Mouse (Mus musculus): Measurements from ENCODE around the gene Poldip2.
A peak's percentile ranks its signal among the peaks of the same experiment; 100 is the strongest.
"Not testable (repeated sequence)": the region's sequence is repeated elsewhere in the genome, so short reads cannot be mapped to it uniquely, and the experiment has no call there.

The Poldip2 gene

GRCm38 (mm10) chr11:78501529-78501928 is 10.5 kb upstream of the Poldip2 start:
- no peak for DNase-seq (ENCODE audit: low read depth, low spot score)

GRCm38 (mm10) chr11:78502909-78503650 is 8.9 kb upstream of the Poldip2 start, which contains the start of gene Sebox:
TSS of gene Sebox (plus strand) at chr11:78503447.
- DNase-seq (ENCODE audit: low read depth, low spot score): no peak

GRCm38 (mm10) chr11:78505430-78505829 is 6.6 kb upstream of the Poldip2 start:
- DNase-seq (ENCODE audit: low read depth, low spot score): no peak

- no peak for DNase-seq (ENCODE audit: low read depth, low spot score)
Measured at GRCm38 (mm10) chr11:78509148-78509547, 2.8 kb upstream of the Poldip2 start.

GRCm38 (mm10) chr11:78513106-78513790 is 1.3 kb downstream of the Poldip2 start:
- no peak for DNase-seq (ENCODE audit: low read depth, low spot score)

- no peak for DNase-seq (ENCODE audit: low read depth, low spot score)
Measured at GRCm38 (mm10) chr11:78515549-78516325, 3.7 kb downstream of the Poldip2 start.

GRCm38 (mm10) chr11:78518931-78519330 is 6.9 kb downstream of the Poldip2 start:
- no peak for DNase-seq (ENCODE audit: low read depth, low spot score)

- DNase-seq (ENCODE audit: low read depth, low spot score): no peak
Measured at GRCm38 (mm10) chr11:78521880-78522279, 9.9 kb downstream of the Poldip2 start.

GRCm38 (mm10) chr11:78522481-78522997 is 10.5 kb downstream of the Poldip2 start:
- DNase-seq (ENCODE audit: low read depth, low spot score): no peak

GRCm38 (mm10) chr11:78523241-78523955 is 11.4 kb downstream of the Poldip2 start:
- DNase-seq (ENCODE audit: low read depth, low spot score): no peak

GRCm38 (mm10) chr11:78524838-78525237 is 12.8 kb downstream of the Poldip2 start:
- no peak for DNase-seq (ENCODE audit: low read depth, low spot score)

GRCm38 (mm10) chr11:78528714-78529113 is 16.7 kb downstream of the Poldip2 start:
- DNase-seq (ENCODE audit: low read depth, low spot score): no peak

GRCm38 (mm10) chr11:78530001-78530400 is 18.0 kb downstream of the Poldip2 start:
- no peak for DNase-seq (ENCODE audit: low read depth, low spot score)

- DNase-seq (ENCODE audit: low read depth, low spot score): no peak
Measured at GRCm38 (mm10) chr11:78531046-78531445, 19.1 kb downstream of the Poldip2 start.

- DNase-seq (ENCODE audit: low read depth, low spot score): not testable (repeated sequence)
Measured at GRCm38 (mm10) chr11:78531515-78531914, 19.5 kb downstream of the Poldip2 start.

- DNase-seq (ENCODE audit: low read depth, low spot score): no peak
Measured at GRCm38 (mm10) chr11:78534516-78534915, 22.5 kb downstream of the Poldip2 start.

- DNase-seq (ENCODE audit: low read depth, low spot score): no peak
Measured at GRCm38 (mm10) chr11:78535376-78536079, 23.5 kb downstream of the Poldip2 start.

- DNase-seq (ENCODE audit: low read depth, low spot score): peak; percentile 99
Measured at GRCm38 (mm10) chr11:78536080-78536689, 24.2 kb downstream of the Poldip2 start, which contains the start of the genes Tnfaip1 and Ift20. TSS of gene Tnfaip1 (minus strand) at chr11:78536332. TSS of gene Ift20 (plus strand) at chr11:78536361.

GRCm38 (mm10) chr11:78536690-78537084 is 24.7 kb downstream of the Poldip2 start:
- no peak for DNase-seq (ENCODE audit: low read depth, low spot score)

- no peak for DNase-seq (ENCODE audit: low read depth, low spot score)
Measured at GRCm38 (mm10) chr11:78540358-78540757, 28.4 kb downstream of the Poldip2 start.

All from brain, embryonic 18.5 days (tissue).